Mouse (Mus musculus) lung, postnatal 0 days (tissue): ENCODE measurements at regions not wholly inside any gene's neighbourhood (a gene's known extent, or its start where the extent isn't known, plus 50 kb on each side); places are given as distances from the start of the nearest gene placed in this dataset.
"Not testable (repeated sequence)": the region's sequence is repeated elsewhere in the genome, so short reads cannot be mapped to it uniquely, and the experiment has no call there.

Experiments
- ATAC-seq: fragments of 200-750 bp; cut with Nextera tagmentation; 2 replicates; pipeline ENCODE4 v1.8.0; 2017; ENCODE audit warnings: moderate library complexity
- DNase-seq: peaks from one replicate; pipeline ENCODE4 v3.0.0-alpha.2; 2016; ENCODE audit warnings: low spot score
- H3K27ac ChIP-seq: fragments of 300-500 bp; sonication (generic); 2 replicates; pipeline ENCODE4 v1.5.1; 2014; ENCODE audit warnings: antibody characterized with exemption, mild to moderate bottlenecking, low read length, mixed read lengths
- H3K27me3 ChIP-seq: fragments of 300-500 bp; sonication (generic); replicated peaks from 2 replicates; pipeline ENCODE4 v1.6.1; 2014; ENCODE audit warnings: low read length, mixed read lengths; ENCODE audit not compliant: insufficient read depth
- H3K36me3 ChIP-seq: fragments of 300-500 bp; sonication (generic); 2 replicates; pipeline ENCODE4 v1.6.1; 2014; ENCODE audit warnings: low read length, mixed read lengths; ENCODE audit not compliant: insufficient read depth
- H3K4me1 ChIP-seq: fragments of 300-500 bp; sonication (generic); 2 replicates; pipeline ENCODE4 v1.6.1; 2014; ENCODE audit warnings: antibody characterized with exemption, low read depth, low read length, mixed read lengths; ENCODE audit not compliant: insufficient read depth
- H3K4me2 ChIP-seq: fragments of 300-500 bp; sonication (generic); replicated peaks from 2 replicates; pipeline ENCODE4 v1.6.1; 2014; ENCODE audit warnings: low read depth, mild to moderate bottlenecking, low read length, moderate library complexity, mixed read lengths
- H3K4me3 ChIP-seq: fragments of 300-500 bp; sonication (generic); 2 replicates; pipeline ENCODE4 v1.5.1; 2014; ENCODE audit warnings: low read depth, low read length
- H3K9ac ChIP-seq: fragments of 300-500 bp; sonication (generic); replicated peaks from 2 replicates; pipeline ENCODE4 v1.6.1; 2014; ENCODE audit warnings: low read depth, mild to moderate bottlenecking
- H3K9me3 ChIP-seq: fragments of 300-500 bp; sonication (generic); 2 replicates; pipeline ENCODE4 v1.6.1; 2016; ENCODE audit warnings: low read length, mixed read lengths
- CTCF ChIP-seq: IDR thresholded peaks from 2 replicates; pipeline ENCODE4 v1.5.1; 2016; ENCODE audit warnings: antibody characterized with exemption, mild to moderate bottlenecking
- EP300 ChIP-seq: IDR thresholded peaks from 2 replicates; pipeline ENCODE4 v1.6.1; 2016; ENCODE audit warnings: antibody characterized with exemption, mild to moderate bottlenecking, control low read depth
- WGBS: fragments of 180-500 bp; shearing (Covaris S2); extraction: QIAGEN DNeasy Blood & Tissue Kit; methylation state at CpG from one replicate; pipeline ENCODE4 v1.1.7; 2014; 5-methylcytosine and 5-hydroxymethylcytosine counted together

DNA sequence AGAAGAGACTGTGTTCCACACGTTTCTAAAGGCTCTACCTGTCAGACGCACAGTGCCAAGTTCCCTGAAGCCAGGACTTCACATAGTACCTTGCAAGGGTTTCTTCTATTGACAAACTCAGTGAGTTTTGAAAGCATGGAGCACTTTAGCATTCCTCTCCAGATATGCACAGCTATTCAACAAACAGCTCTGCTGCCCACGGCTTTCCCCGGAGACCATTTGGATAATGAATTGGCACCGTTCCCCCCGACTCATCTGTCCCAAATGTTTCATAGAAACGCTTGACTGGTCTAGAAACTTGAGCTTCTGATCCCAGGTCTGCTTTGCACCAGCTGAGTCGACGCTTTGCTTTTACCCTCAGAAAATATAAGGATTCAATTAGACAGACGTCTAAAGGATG, 162.2 kb upstream of the St6galnac5 start:
- Histone ChIP-seq H3K27ac (no peak overlapping the region), H3K36me3 (no peaks in the 10 kb centered on the region), H3K9ac (no peak overlapping the region), H3K4me3 (no peak overlapping the region), H3K27me3 (no peaks in the 10 kb centered on the region), H3K4me2 (no peak overlapping the region), H3K9me3 (no peaks in the 10 kb centered on the region), H3K4me1 (no peaks in the 10 kb centered on the region)
- DNase-seq (no peak), ATAC-seq (no peak)
- 65% methylated on average over 10 of the region's 10 CpGs for WGBS
- TF ChIP-seq CTCF, result no peak
- no peak for TF ChIP-seq EP300

DNA sequence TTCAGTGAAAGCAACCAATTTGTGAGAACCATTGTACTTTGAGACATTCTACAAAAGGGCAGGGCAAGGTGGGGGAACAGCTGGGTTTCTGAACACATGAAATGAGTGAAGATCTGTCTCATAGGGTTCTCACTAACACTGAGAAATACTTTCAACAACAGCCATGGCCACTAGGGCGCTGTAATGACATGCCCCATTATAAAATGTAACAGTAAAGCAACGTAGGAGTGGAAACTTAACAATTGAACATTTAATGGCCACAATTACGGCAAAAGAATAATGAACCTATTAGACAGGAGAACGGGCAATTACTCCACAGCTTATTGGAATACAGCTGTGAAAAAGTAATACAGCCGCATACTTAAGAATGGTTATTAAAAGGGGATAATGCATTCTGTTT, 158.9 kb upstream of the St6galnac5 start:
- H3K4me1 ChIP-seq, result no peaks in the 10 kb centered on the region
- no peak for TF ChIP-seq CTCF
- no peak for TF ChIP-seq EP300
- H3K9me3 ChIP-seq, result no peaks in the 10 kb centered on the region
- WGBS, result 89% methylated on average over 5 of the region's 5 CpGs
- H3K4me2 ChIP-seq, result no peak overlapping the region
- no peak overlapping the region for H3K4me3 ChIP-seq
- no peaks in the 10 kb centered on the region for H3K36me3 ChIP-seq
- no peak overlapping the region for H3K9ac ChIP-seq
- H3K27me3 ChIP-seq, result no peaks in the 10 kb centered on the region
- ATAC-seq, result no peak
- no peak overlapping the region for H3K27ac ChIP-seq
- no peak for DNase-seq

DNA sequence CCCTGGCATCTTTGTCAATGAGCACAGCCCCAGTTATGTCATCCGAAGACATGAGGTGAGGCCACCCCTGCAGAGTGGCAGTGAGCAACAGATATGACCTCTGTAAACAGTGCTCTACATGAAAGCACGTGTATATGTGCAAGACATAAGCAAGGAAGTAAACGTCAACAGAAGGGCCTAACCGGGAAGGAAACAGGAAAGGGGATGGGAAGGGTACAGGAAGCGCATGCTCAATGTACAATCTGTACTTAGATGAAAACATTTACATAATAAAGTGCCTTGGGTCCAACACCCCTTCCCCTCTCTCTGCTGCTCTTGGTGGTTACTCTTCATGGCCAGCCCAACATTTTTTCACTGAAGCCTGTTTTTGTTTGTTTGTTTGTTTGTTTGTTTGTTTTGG, 143.3 kb upstream of the St6galnac5 start:
- DNase-seq, result peak; percentile 21
- no peaks in the 10 kb centered on the region for H3K27me3 ChIP-seq
- no peak for TF ChIP-seq CTCF
- peak; percentile 98 for TF ChIP-seq EP300
- 44% methylated on average over 5 of the region's 5 CpGs for WGBS
- H3K4me2 ChIP-seq, result no peak overlapping the region
- no peak overlapping the region for H3K9ac ChIP-seq
- no peaks in the 10 kb centered on the region for H3K36me3 ChIP-seq
- H3K27ac ChIP-seq, result no peak overlapping the region
- no peaks in the 10 kb centered on the region for H3K9me3 ChIP-seq
- H3K4me3 ChIP-seq, result no peak overlapping the region
- no peaks in the 10 kb centered on the region for H3K4me1 ChIP-seq
- ATAC-seq, result peak; percentile 74

DNA sequence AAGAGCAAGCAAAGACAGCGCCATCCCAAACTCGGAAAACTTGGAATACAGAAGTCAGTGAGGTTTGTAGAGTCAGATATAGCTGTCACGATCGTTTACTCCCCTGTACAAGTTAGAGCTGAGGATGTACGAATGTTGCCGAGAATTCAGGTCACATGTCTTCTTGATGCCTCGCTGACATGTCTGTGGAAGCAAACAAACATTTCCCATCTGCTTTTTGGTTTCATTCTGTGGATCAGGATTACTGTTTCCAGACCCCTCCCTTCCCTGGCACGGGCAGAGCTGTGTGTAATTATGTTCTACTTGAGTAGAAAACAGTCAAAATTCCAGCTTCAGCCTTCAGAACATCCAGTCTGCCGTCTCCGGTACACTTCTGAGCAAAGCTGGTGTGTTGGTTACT, 139.9 kb upstream of the St6galnac5 start:
- Histone ChIP-seq H3K9ac (no peak overlapping the region), H3K27ac (no peak overlapping the region), H3K27me3 (no peaks in the 10 kb centered on the region), H3K36me3 (no peaks in the 10 kb centered on the region), H3K4me1 (no peaks in the 10 kb centered on the region), H3K4me3 (no peak overlapping the region), H3K9me3 (no peaks in the 10 kb centered on the region), H3K4me2 (no peak overlapping the region)
- no peak for DNase-seq
- TF ChIP-seq CTCF, result no peak
- no peak for TF ChIP-seq EP300
- no peak for ATAC-seq
- WGBS, result 79% methylated on average over 10 of the region's 10 CpGs

DNA sequence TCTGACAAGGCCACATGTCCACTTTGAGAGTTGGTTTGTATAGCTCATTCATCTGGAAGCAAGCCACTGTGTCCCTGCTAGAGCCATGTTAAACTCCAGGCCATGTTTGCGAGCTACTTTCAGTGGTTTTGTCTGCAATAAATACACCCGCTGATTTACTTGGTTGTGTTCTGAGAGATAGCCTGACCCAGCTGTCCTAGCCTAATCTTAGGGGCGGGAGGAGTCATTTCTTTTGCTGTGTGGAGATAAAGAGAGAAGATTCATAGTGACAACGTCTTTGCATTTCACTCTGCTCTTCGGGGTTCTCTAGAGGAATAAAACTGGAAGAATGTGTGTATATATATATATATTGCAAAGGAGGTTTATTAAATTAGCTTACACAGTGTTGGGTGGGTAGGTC, 137.1 kb upstream of the St6galnac5 start:
- H3K27ac ChIP-seq, result no peak overlapping the region
- WGBS, result 77% methylated on average over 5 of the region's 5 CpGs
- H3K9me3 ChIP-seq, result no peaks in the 10 kb centered on the region
- no peaks in the 10 kb centered on the region for H3K36me3 ChIP-seq
- H3K27me3 ChIP-seq, result no peaks in the 10 kb centered on the region
- no peak for ATAC-seq
- no peak for DNase-seq
- no peak for TF ChIP-seq CTCF
- H3K4me2 ChIP-seq, result no peak overlapping the region
- no peak overlapping the region for H3K4me3 ChIP-seq
- no peaks in the 10 kb centered on the region for H3K4me1 ChIP-seq
- no peak overlapping the region for H3K9ac ChIP-seq

DNA sequence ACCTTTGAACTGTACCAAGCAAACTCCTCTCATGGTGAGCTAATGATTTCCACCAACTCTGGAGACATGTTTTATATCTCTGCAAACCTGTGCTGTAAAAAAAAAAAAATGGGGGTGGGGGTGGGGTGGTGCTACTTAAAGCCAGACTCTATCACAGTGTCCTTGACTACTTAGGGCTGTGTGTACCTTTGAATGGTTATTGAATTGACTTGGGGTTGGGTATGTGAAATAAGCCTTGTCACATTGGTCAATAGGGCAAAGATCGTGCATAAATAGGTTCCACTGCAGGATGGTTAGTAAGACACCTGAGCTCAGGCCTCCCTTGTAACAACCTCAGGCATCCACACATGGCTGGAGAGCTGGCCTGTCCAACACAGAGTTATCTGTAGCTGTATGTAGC, 136.6 kb upstream of the St6galnac5 start:
- Histone ChIP-seq H3K4me3 (no peak overlapping the region), H3K27ac (no peak overlapping the region), H3K36me3 (no peaks in the 10 kb centered on the region), H3K9ac (no peak overlapping the region), H3K4me2 (no peak overlapping the region), H3K27me3 (no peaks in the 10 kb centered on the region), H3K4me1 (no peaks in the 10 kb centered on the region), H3K9me3 (no peaks in the 10 kb centered on the region)
- ATAC-seq (no peak), DNase-seq (no peak)
- 96% methylated on average over 1 of the region's 1 CpGs for WGBS
- no peak for TF ChIP-seq EP300
- no peak for TF ChIP-seq CTCF

DNA sequence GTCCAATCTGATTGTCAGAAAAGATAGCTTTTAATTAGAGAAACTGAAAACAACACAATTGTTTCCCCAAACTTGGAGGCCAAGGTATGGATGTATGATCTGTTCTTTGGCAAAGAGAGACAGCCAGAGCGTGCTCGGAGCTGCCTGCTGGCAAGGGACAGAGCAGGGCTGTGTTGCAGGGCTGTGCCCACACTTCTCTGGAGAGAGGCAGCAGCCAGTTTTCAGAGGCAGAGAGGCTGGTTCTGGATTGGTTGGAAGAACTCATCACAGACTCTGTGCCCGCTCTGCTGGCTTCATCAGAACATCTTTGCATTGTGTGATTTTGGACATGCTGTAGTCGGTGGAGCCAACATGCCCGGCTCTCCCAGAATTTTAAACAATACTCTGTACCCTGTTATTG, 123.5 kb upstream of the St6galnac5 start:
- DNase-seq (no peak), ATAC-seq (no peak)
- no peak overlapping the region for H3K27ac ChIP-seq
- no peaks in the 10 kb centered on the region for H3K9me3 ChIP-seq
- no peak overlapping the region for H3K4me3 ChIP-seq
- no peaks in the 10 kb centered on the region for H3K36me3 ChIP-seq
- H3K27me3 ChIP-seq, result no peaks in the 10 kb centered on the region
- no peaks in the 10 kb centered on the region for H3K4me1 ChIP-seq
- no peak overlapping the region for H3K4me2 ChIP-seq
- TF ChIP-seq CTCF (no peak), EP300 (no peak)
- no peak overlapping the region for H3K9ac ChIP-seq
- WGBS, result 89% methylated on average over 5 of the region's 5 CpGs

DNA sequence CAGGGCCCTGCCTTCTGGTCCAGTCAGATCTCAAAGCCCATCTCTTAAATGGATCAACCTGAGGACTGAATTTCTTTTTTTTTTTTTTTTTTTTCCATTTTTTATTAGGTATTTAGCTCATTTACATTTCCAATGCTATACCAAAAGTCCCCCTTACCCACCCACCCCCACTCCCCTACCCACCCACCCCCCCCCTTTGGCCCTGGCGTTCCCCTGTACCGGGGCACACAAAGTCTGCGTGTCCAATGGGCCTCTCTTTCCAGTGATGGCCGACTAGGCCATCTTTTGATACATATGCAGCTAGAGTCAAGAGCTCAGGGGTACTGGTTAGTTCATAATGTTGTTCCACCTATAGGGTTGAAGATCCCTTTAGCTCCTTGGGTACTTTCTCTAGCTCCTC, 108.5 kb upstream of the St6galnac5 start:
- H3K27me3 ChIP-seq, ATAC-seq, H3K4me1 ChIP-seq, H3K4me3 ChIP-seq, H3K36me3 ChIP-seq, H3K27ac ChIP-seq, H3K9me3 ChIP-seq, H3K4me2 ChIP-seq, DNase-seq, H3K9ac ChIP-seq: not testable (repeated sequence)
- WGBS, result 83% methylated on average over 4 of the region's 4 CpGs
